Mouse (Mus musculus): ENCODE measurements at regions not wholly inside any gene's neighbourhood (a gene's known extent, or its start where the extent isn't known, plus 50 kb on each side); places are given as distances from the start of the nearest gene placed in this dataset.

DNA sequence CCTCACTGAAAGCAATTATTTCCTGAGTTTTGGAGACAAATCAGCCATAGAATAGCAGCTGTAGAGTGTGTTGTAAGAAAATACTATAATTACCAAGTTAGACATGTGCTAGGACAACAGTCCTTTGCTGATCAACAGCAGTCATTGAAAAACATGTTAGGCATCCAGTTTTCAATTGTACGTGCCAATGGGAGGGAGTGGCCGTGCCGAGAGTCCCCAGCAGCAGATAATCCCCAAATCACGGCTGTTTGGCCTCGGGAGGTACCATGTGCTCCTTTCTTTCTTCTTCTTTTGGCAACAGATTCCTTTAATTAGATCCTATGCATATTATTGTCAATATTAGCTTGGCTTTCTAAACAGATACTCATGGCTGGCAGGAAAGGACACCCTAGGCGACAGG is 88.4 kb upstream of the Meis1 start:
- no peak for TF ChIP-seq POLR2A (IDR thresholded peaks at IDR 0.05; ENCODE audit: insufficient read depth, low read length)
- TF ChIP-seq CTCF (IDR thresholded peaks at IDR 0.05; ENCODE audit: low read depth, low read length) = no peak
